Mouse (Mus musculus) E14TG2a.4 (cell line): ENCODE measurements around the gene Trp73.

Experiments used
- H3K27me3 ChIP-seq: 2 replicates; pipeline ENCODE4 v1.6.1; 2014; ENCODE audit warnings: low read length, control low read depth; ENCODE audit not compliant: insufficient read depth
- H3K36me3 ChIP-seq: 2 replicates; pipeline ENCODE4 v1.6.1; 2014; ENCODE audit warnings: low read length, control low read depth; ENCODE audit not compliant: insufficient read depth
- H3K4me1 ChIP-seq: replicated peaks from 2 replicates; pipeline ENCODE4 v1.6.1; 2014; ENCODE audit warnings: low read depth, low read length, control low read depth
- H3K4me3 ChIP-seq: replicated peaks from 2 replicates; pipeline ENCODE4 v1.5.1; 2014; ENCODE audit warnings: mild to moderate bottlenecking, low read length
- H3K9me3 ChIP-seq: 2 replicates; pipeline ENCODE4 v1.6.1; 2014; ENCODE audit warnings: low read length, control low read depth
- CTCF ChIP-seq: conservative IDR thresholded peaks from 2 replicates; pipeline ENCODE4 v1.5.1; 2014; ENCODE audit warnings: low read length
- NANOG ChIP-seq: IDR thresholded peaks from 2 replicates; pipeline ENCODE4 v1.6.1; 2014; ENCODE audit warnings: borderline replicate concordance, low read length, mixed read lengths
- POU5F1 ChIP-seq: IDR thresholded peaks from 2 replicates; pipeline ENCODE4 v1.6.1; 2014; ENCODE audit warnings: low read length, borderline replicate concordance

Gene Trp73

DNA sequence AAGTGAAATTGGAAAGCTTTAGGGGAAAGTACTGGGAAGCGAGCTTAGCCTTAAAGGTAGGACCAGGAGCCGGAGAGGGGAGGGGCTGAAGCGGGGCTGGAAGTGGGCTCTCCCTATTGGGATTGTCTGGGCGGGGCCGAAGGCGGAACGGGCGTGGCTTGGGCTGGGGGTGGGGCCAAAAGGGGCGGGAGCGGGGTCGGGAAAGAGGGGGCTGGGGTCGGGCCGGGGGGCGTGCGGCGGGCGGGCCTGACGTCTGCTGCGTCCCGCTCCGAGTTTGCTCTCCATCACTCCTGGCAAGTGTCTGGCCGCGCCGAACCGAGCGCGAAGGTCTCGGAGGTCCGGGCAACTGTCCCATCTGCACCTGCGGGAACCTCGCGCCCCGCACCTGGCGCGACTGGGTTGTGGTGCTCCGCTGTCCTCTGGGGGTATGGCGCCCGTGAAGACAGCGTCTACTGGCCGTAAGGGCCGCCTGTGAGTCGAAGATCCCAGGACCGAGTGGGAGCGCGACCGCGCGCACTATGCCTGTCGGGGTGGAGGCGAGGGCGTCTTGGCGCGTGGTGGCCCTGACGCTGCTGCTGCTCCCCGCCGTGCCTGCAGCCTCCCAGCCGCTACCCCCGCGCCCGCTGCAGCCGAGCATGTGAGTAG is 30.6 kb upstream of the Trp73 start, which contains the start of gene Megf6:
Megf6 (plus strand) TSS at position 225 of the 645 bp plus-strand sequence.
- peaks cover 75% of the 10 kb centered on the region for H3K27me3 ChIP-seq
- no peaks in the 10 kb centered on the region; the same call in 1 of the 2 replicates for H3K9me3 ChIP-seq
- H3K4me3 ChIP-seq, result peak within 1 kb of the TSS; percentile 82
- H3K36me3 ChIP-seq, result no peaks in the 10 kb centered on the region
- peaks cover 26% of the 10 kb centered on the region for H3K4me1 ChIP-seq
- TF ChIP-seq POU5F1 (no peak), NANOG (no peak), CTCF (no peak)

GRCm38 (mm10) chr4:154170021-154170420 is 30.0 kb upstream of the Trp73 start:
- H3K36me3 ChIP-seq, result no peaks in the 10 kb centered on the region
- H3K4me3 ChIP-seq, result peak overlapping the region; percentile 78
- H3K27me3 ChIP-seq, result peaks cover 69% of the 10 kb centered on the region
- H3K4me1 ChIP-seq, result peaks cover 26% of the 10 kb centered on the region
- TF ChIP-seq CTCF, result no peak
- no peak for TF ChIP-seq POU5F1
- TF ChIP-seq NANOG, result no peak
- no peaks in the 10 kb centered on the region; the same call in 1 of the 2 replicates for H3K9me3 ChIP-seq

- Histone ChIP-seq H3K4me1 (peaks cover 18% of the 10 kb centered on the region), H3K27me3 (peaks cover 42% of the 10 kb centered on the region), H3K9me3 (no peaks in the 10 kb centered on the region; the same call in 1 of the 2 replicates), H3K36me3 (no peaks in the 10 kb centered on the region), H3K4me3 (no peak overlapping the region)
- TF ChIP-seq CTCF, result peak; percentile 81
- TF ChIP-seq POU5F1, result no peak
- TF ChIP-seq NANOG, result no peak
Observed at GRCm38 (mm10) chr4:154167053-154167452, 27.0 kb upstream of the Trp73 start.

DNA sequence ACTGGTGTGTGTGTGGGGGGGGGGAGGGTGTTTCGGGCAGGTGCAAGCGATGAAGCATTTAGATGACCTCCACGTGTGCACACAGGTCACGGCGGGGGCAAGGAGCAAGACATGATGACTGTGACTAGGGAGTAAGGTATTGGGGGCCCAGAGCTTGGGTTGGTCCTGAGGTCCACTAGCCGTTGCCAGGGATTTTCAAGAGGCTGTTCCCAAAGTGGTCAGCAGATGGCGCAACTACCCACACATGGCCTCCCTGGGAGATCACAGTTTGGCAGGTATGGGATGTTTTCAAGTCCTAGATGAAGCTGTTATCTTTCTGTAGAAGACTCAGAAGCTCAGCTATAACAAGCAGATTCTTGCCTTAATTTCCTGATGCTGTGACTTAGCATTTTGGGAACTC is 23.3 kb upstream of the Trp73 start:
- Histone ChIP-seq H3K4me1 (peaks cover 17% of the 10 kb centered on the region), H3K4me3 (no peak overlapping the region), H3K36me3 (peaks cover 14% of the 10 kb centered on the region), H3K9me3 (no peaks in the 10 kb centered on the region), H3K27me3 (peaks cover 8% of the 10 kb centered on the region)
- TF ChIP-seq CTCF, result peak; percentile 77
- no peak for TF ChIP-seq POU5F1
- no peak for TF ChIP-seq NANOG

DNA sequence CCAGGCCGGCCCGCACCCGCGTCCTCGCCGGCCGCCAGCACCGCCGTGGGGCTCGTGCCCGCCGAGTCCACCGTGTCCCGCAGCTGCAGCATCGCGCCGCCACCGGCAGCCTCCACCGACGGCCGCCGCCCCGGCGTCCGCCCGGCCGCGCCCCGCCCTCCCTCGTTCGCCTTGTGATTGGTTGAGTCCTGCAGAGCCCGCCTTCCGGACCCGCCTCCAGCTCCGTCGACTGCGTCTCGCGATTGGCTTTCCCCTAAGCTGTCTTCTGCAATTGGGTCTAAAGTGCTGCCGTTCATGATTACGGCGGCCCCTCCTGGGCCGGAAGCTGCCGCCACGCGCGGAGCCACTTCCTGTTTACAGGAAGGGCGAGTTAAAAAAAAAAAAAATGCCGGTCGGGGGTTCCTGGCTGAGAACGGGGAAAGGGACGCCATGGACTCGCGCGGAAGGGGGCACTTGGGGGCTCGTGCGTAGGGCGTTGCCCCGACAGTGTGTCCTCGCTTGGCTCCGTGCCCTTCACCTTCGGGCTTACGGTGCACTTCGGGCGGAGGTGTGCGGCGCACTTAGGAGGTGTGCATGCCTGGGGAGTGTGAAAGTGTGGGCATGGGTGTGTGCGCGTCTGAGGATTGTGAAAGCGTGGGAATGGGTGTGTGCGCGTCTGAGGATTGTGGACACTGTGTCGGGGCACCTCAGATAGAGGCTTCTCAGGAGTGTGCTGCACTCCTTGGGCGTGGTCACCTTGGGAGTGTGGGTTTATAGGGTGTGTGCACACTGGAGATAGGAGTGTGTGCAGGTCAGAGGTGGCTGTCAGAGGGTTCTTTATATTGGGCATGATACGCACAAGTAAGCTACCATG is 20.8 kb upstream of the Trp73 start, which contains the start of gene Tprgl:
Tprgl (minus strand) TSS at position 129 of the 853 bp plus-strand sequence.
- TF ChIP-seq CTCF (no peak), POU5F1 (no peak)

GRCm38 (mm10) chr4:154159961-154160537 is 20.0 kb upstream of the Trp73 start:
- Histone ChIP-seq H3K4me1 (peaks cover 29% of the 10 kb centered on the region), H3K27me3 (peaks cover 3% of the 10 kb centered on the region; the same call in 1 of the 2 replicates), H3K9me3 (no peaks in the 10 kb centered on the region), H3K36me3 (peaks cover 46% of the 10 kb centered on the region), H3K4me3 (peak overlapping the region; percentile 96)
- no peak for TF ChIP-seq POU5F1
- no peak for TF ChIP-seq NANOG
- no peak for TF ChIP-seq CTCF

More for the DNA sequence above, 20.8 kb upstream of the Trp73 start, which contains the start of gene Tprgl:
- Histone ChIP-seq H3K4me3 (peak within 1 kb of the TSS; percentile 96), H3K36me3 (peaks cover 39% of the 10 kb centered on the region), H3K9me3 (no peaks in the 10 kb centered on the region), H3K4me1 (peaks cover 23% of the 10 kb centered on the region), H3K27me3 (peaks cover 3% of the 10 kb centered on the region; the same call in 1 of the 2 replicates)

- Histone ChIP-seq H3K9me3 (no peaks in the 10 kb centered on the region), H3K4me3 (peak overlapping the region; percentile 96; the same call in 1 of the 2 replicates), H3K36me3 (peaks cover 56% of the 10 kb centered on the region), H3K4me1 (peaks cover 34% of the 10 kb centered on the region), H3K27me3 (no peaks in the 10 kb centered on the region)
- TF ChIP-seq CTCF (peak; percentile 99), POU5F1 (no peak)
Observed at GRCm38 (mm10) chr4:154159002-154159401, 19.0 kb upstream of the Trp73 start.

GRCm38 (mm10) chr4:154157970-154158662 is 18.1 kb upstream of the Trp73 start:
- H3K4me3 ChIP-seq, result no peak overlapping the region
- H3K36me3 ChIP-seq, result peaks cover 63% of the 10 kb centered on the region
- H3K9me3 ChIP-seq, result no peaks in the 10 kb centered on the region
- TF ChIP-seq CTCF (no peak), NANOG (no peak), POU5F1 (no peak)
- peaks cover 34% of the 10 kb centered on the region for H3K4me1 ChIP-seq
- no peaks in the 10 kb centered on the region for H3K27me3 ChIP-seq
